Mouse (Mus musculus) forebrain, embryonic 16.5 days (tissue): Measurements from ENCODE around the gene Tex2. TPM values are rescaled to one million over a fixed set of nuclear protein-coding genes. Genes with fewer than 3 reads are reported as not detected.

Experiments used
- ATAC-seq: fragments of 200-750 bp; cut with Nextera tagmentation; 2 replicates; pipeline ENCODE4 v1.8.0; 2017; ENCODE audit warnings: mild to moderate bottlenecking, moderate library complexity
- H3K27ac ChIP-seq: fragments of 300-500 bp; sonication (generic); 2 replicates; pipeline ENCODE4 v1.5.1; 2014; ENCODE audit warnings: low read length, control low read depth
- H3K27me3 ChIP-seq: fragments of 300-500 bp; sonication (generic); replicated peaks from 2 replicates; pipeline ENCODE4 v1.6.1; 2014; ENCODE audit warnings: low read length; ENCODE audit not compliant: control insufficient read depth, insufficient read depth
- H3K36me3 ChIP-seq: fragments of 300-500 bp; sonication (generic); 2 replicates; pipeline ENCODE4 v1.6.1; 2014; ENCODE audit not compliant: control insufficient read depth, insufficient read depth
- H3K4me1 ChIP-seq: fragments of 300-500 bp; sonication (generic); replicated peaks from 2 replicates; pipeline ENCODE4 v1.6.1; 2014; ENCODE audit warnings: low read length; ENCODE audit not compliant: control insufficient read depth, insufficient read depth
- H3K4me2 ChIP-seq: fragments of 300-500 bp; sonication (generic); 2 replicates; pipeline ENCODE4 v1.6.1; 2014; ENCODE audit warnings: mild to moderate bottlenecking, low read length, control low read depth
- H3K4me3 ChIP-seq: fragments of 300-500 bp; sonication (generic); replicated peaks from 2 replicates; pipeline ENCODE4 v1.5.1; 2014; ENCODE audit warnings: mild to moderate bottlenecking, low read length, control low read depth
- H3K9ac ChIP-seq: fragments of 300-500 bp; sonication (generic); replicated peaks from 2 replicates; pipeline ENCODE4 v1.6.1; 2014; ENCODE audit warnings: low read depth, low read length, control low read depth
- H3K9me3 ChIP-seq: fragments of 300-500 bp; sonication (generic); 2 replicates; pipeline ENCODE4 v1.6.1; 2016; ENCODE audit warnings: low read length; ENCODE audit not compliant: control insufficient read depth
- WGBS: fragments of 180-500 bp; shearing (Covaris S2); extraction: QIAGEN DNeasy Blood & Tissue Kit; methylation state at CpG from one replicate; pipeline ENCODE4 v1.1.7; 2014; 5-methylcytosine and 5-hydroxymethylcytosine counted together
- polyA plus RNA-seq: library from polyadenylated mRNA; unstranded; fragments of >200 nt; fragmentation: Nextera tagmentation; extraction: Ambion mirVana; gene quantifications from 2 replicates; pipeline ENCODE4 v1.2.1, GENCODE M21; 2015

The Tex2 gene
- polyA plus RNA-seq, 1 experiment from 2014 or later = 20.3 TPM

DNA sequence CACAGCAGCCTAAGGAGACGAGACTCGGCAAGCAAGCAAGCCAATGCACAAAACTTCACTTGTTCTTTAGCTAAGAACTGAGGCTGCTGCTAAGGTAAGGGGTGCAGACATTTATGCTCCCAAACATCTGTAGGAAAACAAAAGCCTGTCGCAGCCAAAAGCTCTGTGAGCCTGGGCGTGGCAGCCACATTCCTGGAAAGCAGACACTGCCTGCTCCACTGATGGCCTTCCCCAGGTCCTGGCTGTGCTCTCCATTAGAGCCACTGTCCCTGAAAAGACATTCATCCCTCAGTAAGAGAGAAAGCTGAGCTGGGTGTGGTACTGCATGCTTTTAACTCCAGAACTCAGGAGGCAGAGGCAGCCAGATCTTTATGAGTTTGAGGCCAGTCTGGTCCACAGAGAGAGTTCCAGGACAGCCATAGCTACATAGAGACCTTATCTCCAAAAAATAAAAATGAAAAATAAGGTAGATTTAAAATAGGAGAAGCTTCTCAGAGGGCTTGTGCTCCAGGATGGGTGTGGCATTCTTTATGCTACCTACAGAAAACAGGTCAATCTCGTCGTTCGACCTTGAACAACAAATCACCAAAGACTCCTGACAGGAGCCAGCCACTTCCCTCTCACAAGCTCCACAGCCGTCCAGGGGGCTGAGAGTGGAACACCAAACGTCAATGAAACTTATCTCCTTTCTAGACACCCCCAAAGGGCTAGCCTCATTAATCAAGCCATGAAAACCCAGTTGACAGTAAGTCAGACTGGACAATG is 39.6 kb downstream of the Tex2 start:
- H3K36me3 ChIP-seq = no peaks in the 10 kb centered on the region
- H3K27me3 ChIP-seq = no peaks in the 10 kb centered on the region
- 75% methylated on average over 9 of the region's 9 CpGs for WGBS

DNA sequence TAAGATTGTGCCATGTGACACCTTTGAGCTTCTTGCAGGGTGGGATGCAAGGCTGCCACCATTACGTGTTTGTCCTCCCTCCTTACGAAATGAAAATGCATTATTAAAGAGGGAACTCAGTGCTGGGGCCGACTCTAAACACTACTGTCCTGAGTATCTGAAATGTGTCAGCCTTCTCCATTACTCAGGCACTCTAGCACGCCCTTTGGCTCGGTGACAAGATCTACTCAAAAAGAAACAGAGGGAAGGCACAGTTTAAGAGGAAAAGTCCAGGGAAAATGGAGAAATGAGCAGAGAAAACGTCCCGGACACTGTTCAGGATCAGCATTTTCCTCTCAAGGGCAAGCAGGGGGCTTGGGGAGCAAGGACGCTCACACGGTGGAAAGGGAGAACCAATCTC is 40.3 kb downstream of the Tex2 start:
- Histone ChIP-seq H3K36me3 (no peaks in the 10 kb centered on the region), H3K4me3 (no peak overlapping the region), H3K27ac (no peak overlapping the region), H3K9me3 (no peaks in the 10 kb centered on the region), H3K9ac (no peak overlapping the region), H3K27me3 (no peaks in the 10 kb centered on the region), H3K4me1 (peaks cover 5% of the 10 kb centered on the region), H3K4me2 (no peak overlapping the region)
- WGBS = 67% methylated on average over 9 of the region's 9 CpGs
- ATAC-seq = no peak

More for the DNA sequence above, 39.6 kb downstream of the Tex2 start:
- no peak overlapping the region for H3K4me2 ChIP-seq
- H3K4me1 ChIP-seq = peaks cover 5% of the 10 kb centered on the region
- H3K9me3 ChIP-seq = no peaks in the 10 kb centered on the region
- H3K9ac ChIP-seq = no peak overlapping the region
- H3K4me3 ChIP-seq = no peak overlapping the region
- ATAC-seq = no peak
- no peak overlapping the region for H3K27ac ChIP-seq

DNA sequence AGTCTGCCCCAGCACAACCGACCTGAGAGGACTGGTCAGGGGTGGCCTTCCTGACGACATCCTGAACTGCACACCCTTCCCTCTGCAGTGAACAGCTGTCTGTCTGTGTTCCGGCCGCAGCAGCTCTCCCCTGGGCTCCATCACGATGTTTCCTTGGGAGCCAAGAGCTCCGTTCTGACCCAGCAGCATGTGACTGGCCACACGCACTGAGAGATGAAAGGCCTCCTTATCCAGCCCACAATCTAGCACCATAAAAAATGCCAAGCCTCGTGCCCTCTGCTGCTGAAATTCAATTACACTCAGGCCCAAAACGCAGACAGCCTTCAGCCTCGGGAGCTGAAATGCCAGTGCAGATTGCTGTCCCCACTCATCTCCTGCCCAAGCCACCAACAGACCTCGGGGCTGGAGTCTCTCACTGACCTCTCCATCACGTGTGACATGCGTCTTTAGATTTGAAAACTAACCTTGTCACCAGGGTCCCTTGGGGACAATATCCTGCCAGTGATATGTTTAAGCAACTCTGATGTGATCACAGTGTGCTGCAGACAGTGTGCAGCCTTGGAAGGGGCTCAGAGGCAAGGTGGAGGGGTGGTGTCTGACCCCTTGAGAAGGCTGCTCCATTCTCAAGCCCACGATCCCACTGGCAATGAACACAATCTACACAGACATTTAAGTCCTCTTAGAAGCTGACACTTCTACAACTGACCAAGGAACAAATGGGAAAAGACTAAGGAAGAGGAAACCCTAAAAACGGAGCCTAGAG is 41.0 kb downstream of the Tex2 start:
- no peak overlapping the region for H3K4me3 ChIP-seq
- no peaks in the 10 kb centered on the region for H3K27me3 ChIP-seq
- H3K27ac ChIP-seq = no peak overlapping the region
- no peak overlapping the region for H3K9ac ChIP-seq
- 61% methylated on average over 15 of the region's 15 CpGs for WGBS
- H3K4me2 ChIP-seq = no peak overlapping the region
- peaks cover 5% of the 10 kb centered on the region for H3K4me1 ChIP-seq
- no peaks in the 10 kb centered on the region for H3K9me3 ChIP-seq
- no peak for ATAC-seq
- H3K36me3 ChIP-seq = no peaks in the 10 kb centered on the region

DNA sequence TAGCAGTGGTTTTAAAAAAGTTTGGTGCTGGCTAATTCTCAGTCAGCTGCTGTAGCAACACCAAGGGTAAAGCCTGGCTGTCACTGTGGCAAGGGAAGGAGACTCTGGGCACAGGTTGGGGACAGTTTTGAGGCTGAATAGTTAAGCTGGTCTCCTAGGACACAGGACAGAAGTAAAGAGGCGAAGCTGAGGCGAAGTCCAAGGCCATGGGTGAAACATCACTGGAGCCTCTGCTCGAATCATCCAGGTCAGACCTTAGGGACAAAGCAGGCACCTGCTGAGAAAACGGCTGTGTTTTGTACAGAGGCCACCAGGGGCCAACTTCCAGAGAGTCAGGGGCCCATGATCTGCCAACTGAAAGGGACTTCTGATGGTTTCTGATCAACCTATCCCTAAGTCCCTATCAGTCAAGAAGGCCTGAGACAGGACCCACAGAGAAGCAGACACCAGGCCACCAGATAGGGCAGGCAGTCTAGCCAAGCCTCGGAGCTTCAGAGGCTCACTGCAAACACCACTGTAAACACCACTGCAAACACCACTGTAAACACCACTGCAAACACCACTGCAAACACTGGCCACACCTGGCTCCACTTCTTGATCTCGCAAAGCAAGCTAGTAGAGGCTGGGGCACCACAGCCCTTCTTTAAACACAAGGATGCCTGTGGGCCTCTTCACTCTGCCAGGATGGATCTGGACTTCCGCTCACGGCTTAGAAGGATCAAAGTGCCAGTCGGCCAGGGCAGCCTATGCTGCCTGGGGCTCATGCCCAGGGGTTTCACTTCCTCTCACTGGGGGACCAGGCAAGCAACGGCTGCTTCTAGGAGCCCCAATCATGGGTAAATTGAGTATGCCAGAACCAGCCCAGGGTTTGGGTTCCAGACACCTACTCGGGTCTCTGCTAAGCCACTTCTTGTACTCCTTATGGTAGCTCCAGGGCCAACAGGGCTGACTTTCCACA is 41.9 kb downstream of the Tex2 start:
- Histone ChIP-seq H3K4me1 (peaks cover 5% of the 10 kb centered on the region), H3K36me3 (no peaks in the 10 kb centered on the region; the same call in 1 of the 2 replicates), H3K27ac (no peak overlapping the region), H3K9me3 (no peaks in the 10 kb centered on the region), H3K27me3 (no peaks in the 10 kb centered on the region), H3K9ac (no peak overlapping the region), H3K4me3 (no peak overlapping the region), H3K4me2 (no peak overlapping the region)
- no peak for ATAC-seq
- 76% methylated on average over 11 of the region's 11 CpGs for WGBS

DNA sequence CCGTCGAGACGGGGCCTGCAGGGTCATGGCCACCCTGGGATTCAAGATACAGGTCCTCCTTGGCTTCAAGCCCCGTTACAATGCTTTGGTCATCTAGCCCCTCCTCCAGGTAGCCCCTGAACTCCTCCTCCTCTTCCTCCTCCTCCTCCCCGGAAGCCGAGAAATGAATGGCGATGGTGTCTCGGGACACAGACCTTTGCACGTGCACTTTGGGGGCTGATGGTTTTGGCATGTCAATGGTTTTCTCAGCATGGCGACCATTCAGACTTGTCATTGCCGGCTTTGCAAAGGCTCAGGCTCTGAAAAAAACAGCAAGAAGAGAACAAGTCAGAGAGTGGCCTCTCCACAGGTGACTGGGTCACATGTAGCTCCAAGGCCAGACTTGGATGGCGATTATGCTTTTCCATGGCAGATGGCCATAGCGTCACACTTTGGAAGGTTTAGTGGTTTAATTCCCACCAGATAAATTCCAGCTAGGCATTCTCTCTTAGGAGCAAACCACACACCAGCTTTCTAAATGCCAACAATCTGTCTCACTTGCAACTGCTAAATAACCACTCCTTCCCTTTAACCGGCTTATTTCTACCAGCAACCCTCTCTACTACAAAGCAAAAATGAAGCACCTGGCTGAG is 44.8 kb downstream of the Tex2 start:
- ATAC-seq = no peak
- Histone ChIP-seq H3K9me3 (no peaks in the 10 kb centered on the region), H3K4me3 (no peak overlapping the region), H3K4me1 (peaks cover 5% of the 10 kb centered on the region), H3K9ac (no peak overlapping the region), H3K27ac (no peak overlapping the region), H3K27me3 (no peaks in the 10 kb centered on the region), H3K4me2 (no peak overlapping the region), H3K36me3 (no peaks in the 10 kb centered on the region; the same call in 1 of the 2 replicates)
- 72% methylated on average over 14 of the region's 14 CpGs for WGBS

DNA sequence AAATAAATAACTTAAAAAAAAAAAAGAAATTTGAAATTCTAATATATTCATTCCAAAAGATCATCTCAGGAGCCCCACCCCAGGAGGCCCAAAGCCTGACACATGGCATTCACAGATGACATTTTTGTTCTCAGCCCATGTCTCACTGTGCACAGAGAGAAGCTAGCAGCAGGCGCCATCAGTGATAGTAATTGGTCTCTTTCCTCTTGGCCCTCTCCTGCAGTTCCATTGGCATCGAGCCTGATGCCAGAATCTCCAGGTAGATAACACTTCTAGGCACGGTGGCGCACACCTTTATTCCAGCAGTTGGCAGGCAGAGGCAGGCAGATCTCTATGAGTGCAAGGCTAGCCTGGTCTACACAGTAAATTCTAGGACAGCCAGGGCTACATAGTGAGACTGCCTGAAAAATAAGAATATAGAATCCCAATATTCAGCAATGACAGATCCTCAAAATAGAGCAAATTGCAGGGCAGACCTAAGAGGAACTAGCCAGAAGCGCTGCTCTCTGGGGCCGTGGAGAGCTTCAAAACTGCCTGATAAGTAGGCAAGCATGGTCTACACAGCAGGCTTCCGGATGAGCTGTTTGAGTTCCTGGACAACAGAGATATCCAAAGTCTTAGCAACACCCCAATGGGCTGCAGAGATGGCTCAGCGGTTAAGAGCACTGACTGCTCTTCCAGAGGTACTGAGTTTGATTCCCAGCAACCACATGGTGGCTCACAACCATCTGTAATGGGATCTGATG is 47.0 kb downstream of the Tex2 start:
- Histone ChIP-seq H3K9me3 (no peaks in the 10 kb centered on the region), H3K36me3 (no peaks in the 10 kb centered on the region; the same call in 1 of the 2 replicates), H3K27ac (no peak overlapping the region), H3K4me1 (no peaks in the 10 kb centered on the region), H3K4me3 (no peak overlapping the region), H3K27me3 (no peaks in the 10 kb centered on the region), H3K9ac (no peak overlapping the region), H3K4me2 (no peak overlapping the region)
- no peak for ATAC-seq
- WGBS = 96% methylated on average over 8 of the region's 8 CpGs

DNA sequence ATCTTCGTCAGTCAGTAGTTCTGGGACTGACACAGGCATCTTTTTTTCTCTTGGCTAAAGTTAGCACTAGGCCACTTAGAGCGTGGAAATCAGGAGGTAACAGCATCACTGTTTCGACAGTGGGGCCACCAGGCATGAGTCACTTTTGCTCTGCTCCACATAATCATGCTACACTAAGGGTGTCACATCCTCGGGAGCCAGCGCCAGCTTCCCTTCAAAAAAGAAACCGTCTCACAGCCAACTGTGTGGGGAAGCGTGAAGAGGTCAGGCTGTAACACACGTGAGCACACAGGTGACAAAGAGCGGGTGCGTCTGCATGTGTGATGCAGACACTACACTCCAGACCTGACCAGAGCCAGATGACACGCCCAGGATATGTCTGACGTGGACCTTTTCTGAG is 49.0 kb downstream of the Tex2 start:
- Histone ChIP-seq H3K4me1 (no peaks in the 10 kb centered on the region), H3K4me3 (no peak overlapping the region), H3K27me3 (no peaks in the 10 kb centered on the region), H3K36me3 (no peaks in the 10 kb centered on the region; the same call in 1 of the 2 replicates), H3K9me3 (no peaks in the 10 kb centered on the region), H3K4me2 (no peak overlapping the region), H3K9ac (no peak overlapping the region), H3K27ac (no peak overlapping the region)
- no peak for ATAC-seq
- 81% methylated on average over 12 of the region's 12 CpGs for WGBS

DNA sequence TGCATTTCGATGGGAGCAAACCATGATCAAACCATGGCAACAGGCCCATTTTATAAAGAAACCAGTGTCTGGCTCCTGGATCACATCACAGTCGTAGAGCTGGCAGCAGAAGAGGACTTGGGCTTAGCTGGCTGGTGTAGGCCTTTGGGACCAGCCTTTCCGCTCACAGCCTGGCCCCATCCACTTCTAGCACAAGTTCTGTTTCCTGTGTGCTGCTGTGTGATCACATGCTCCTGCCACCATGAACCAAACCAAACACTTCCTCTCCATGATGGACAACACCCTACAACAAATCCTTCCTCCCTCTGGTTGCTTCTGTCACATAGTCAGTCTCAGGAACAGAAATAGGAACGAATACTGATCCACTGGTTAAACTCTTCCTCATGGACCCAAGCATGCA is 50.5 kb downstream of the Tex2 start:
- no peaks in the 10 kb centered on the region; the same call in 1 of the 2 replicates for H3K36me3 ChIP-seq
- H3K4me2 ChIP-seq = no peak overlapping the region
- H3K27me3 ChIP-seq = no peaks in the 10 kb centered on the region
- 73% methylated on average over 4 of the region's 4 CpGs for WGBS
- H3K9ac ChIP-seq = no peak overlapping the region
- no peaks in the 10 kb centered on the region for H3K4me1 ChIP-seq
- no peak overlapping the region for H3K4me3 ChIP-seq
- H3K9me3 ChIP-seq = no peaks in the 10 kb centered on the region
- no peak overlapping the region for H3K27ac ChIP-seq
- ATAC-seq = no peak
